In genomic region chr3:21798139-21798538, GRCm38 (mm10) we compare ENCODE assay signal across 8 mouse cellular contexts.
A peak's percentile ranks its signal among the peaks of the same experiment; 100 is the strongest.
DNase-seq lines count a peak whose midpoint lies in the region; ATAC-seq lines count a peak whose summit lies in the region.

No protein-coding gene starts in this region.

- no peaks in the 10 kb centered on the region for H3K9me3 ChIP-seq in hindbrain, embryonic 11.5 days (ENCODE audit: control insufficient read depth, low read length)
- no peaks in the 10 kb centered on the region for H3K9me3 ChIP-seq in midbrain, embryonic 14.5 days (ENCODE audit: control insufficient read depth, low read length)

- ATAC-seq in cerebellum, adult (ENCODE audit: insufficient number of reproducible peaks, low FRiP score, low TSS enrichment) = 0 out of 2 replicates have a peak, but pooled peaks have one; percentile 26
- ATAC-seq in hindbrain, embryonic 11.5 days (ENCODE audit: low FRiP score) = peak; percentile 79
- no peak for ATAC-seq in midbrain, embryonic 14.5 days (ENCODE audit: low FRiP score, low TSS enrichment)

- H3K9ac ChIP-seq in hindbrain, embryonic 11.5 days (ENCODE audit: low read depth, low read length) = no peak overlapping the region
- H3K9ac ChIP-seq in midbrain, embryonic 14.5 days (replicated peaks; ENCODE audit: low read length) = no peak overlapping the region

- H3K4me1 ChIP-seq in hindbrain, embryonic 11.5 days (replicated peaks; ENCODE audit: control insufficient read depth, insufficient read depth, low read length) = no peaks in the 10 kb centered on the region
- H3K4me1 ChIP-seq in midbrain, embryonic 14.5 days (ENCODE audit: control insufficient read depth, insufficient read depth, low read length) = no peaks in the 10 kb centered on the region

- no peaks in the 10 kb centered on the region for H3K27me3 ChIP-seq in hindbrain, embryonic 11.5 days (ENCODE audit: control insufficient read depth, insufficient read depth, low read length)
- H3K27me3 ChIP-seq in midbrain, embryonic 14.5 days (ENCODE audit: control insufficient read depth, insufficient read depth, low read length) = no peaks in the 10 kb centered on the region

- no peaks in the 10 kb centered on the region for H3K36me3 ChIP-seq in hindbrain, embryonic 11.5 days (ENCODE audit: control insufficient read depth, insufficient read depth, low read length)
- H3K36me3 ChIP-seq in midbrain, embryonic 14.5 days (ENCODE audit: control insufficient read depth, insufficient read depth, low read length) = no peaks in the 10 kb centered on the region

- WGBS in hindbrain, embryonic 11.5 days = 4% methylated on average over 1 of the region's 1 CpGs
- 3% methylated on average over 1 of the region's 1 CpGs for WGBS in midbrain, embryonic 14.5 days

- no peak overlapping the region for H3K4me3 ChIP-seq in hindbrain, embryonic 11.5 days (ENCODE audit: low read depth, low read length)
- H3K4me3 ChIP-seq in midbrain, embryonic 14.5 days (replicated peaks; ENCODE audit: low read depth, low read length) = no peak overlapping the region

- no peak overlapping the region for H3K27ac ChIP-seq in hindbrain, embryonic 11.5 days (ENCODE audit: low read depth, low read length)
- no peak overlapping the region for H3K27ac ChIP-seq in midbrain, embryonic 14.5 days (replicated peaks; ENCODE audit: low read depth, low read length)

- H3K4me2 ChIP-seq in hindbrain, embryonic 11.5 days (replicated peaks; ENCODE audit: low read depth, low read length) = no peak overlapping the region
- H3K4me2 ChIP-seq in midbrain, embryonic 14.5 days (ENCODE audit: low read length) = no peak overlapping the region

- DNase-seq in cerebellum, adult 11-12 months = no peak
- DNase-seq in brain, adult 2 months (ENCODE audit: low read depth, low spot score) = peak; percentile 59
- peak; percentile 53 for DNase-seq in hindbrain, embryonic 11.5 days (ENCODE audit: low spot score)
- peak; percentile 67 for DNase-seq in midbrain, embryonic 14.5 days
- DNase-seq in gastrocnemius, postnatal 10 days = no peak
- DNase-seq in gastrocnemius, postnatal 25 days = no peak
- DNase-seq in thymus, postnatal 36 days = no peak

Comparison
In these comparisons a context has a peak if more than half of its experiments do, and no peak if none do; other contexts are left out.
1. DNase-seq: peak in brain, adult 2 months (single experiment), hindbrain, embryonic 11.5 days (single experiment) and midbrain, embryonic 14.5 days (single experiment); none in cerebellum, adult 11-12 months (single experiment), gastrocnemius, postnatal 10 days (single experiment), gastrocnemius, postnatal 25 days (single experiment) and thymus, postnatal 36 days (0 of 2).